Mouse (Mus musculus): ENCODE results near the gene Ank2. TPM values are rescaled to one million over a fixed set of nuclear protein-coding genes. Genes with fewer than 3 reads are reported as not detected.

The Ank2 gene
- total and polyA plus RNA-seq, 2 experiments = 1.2 to 5.6 TPM

DNA sequence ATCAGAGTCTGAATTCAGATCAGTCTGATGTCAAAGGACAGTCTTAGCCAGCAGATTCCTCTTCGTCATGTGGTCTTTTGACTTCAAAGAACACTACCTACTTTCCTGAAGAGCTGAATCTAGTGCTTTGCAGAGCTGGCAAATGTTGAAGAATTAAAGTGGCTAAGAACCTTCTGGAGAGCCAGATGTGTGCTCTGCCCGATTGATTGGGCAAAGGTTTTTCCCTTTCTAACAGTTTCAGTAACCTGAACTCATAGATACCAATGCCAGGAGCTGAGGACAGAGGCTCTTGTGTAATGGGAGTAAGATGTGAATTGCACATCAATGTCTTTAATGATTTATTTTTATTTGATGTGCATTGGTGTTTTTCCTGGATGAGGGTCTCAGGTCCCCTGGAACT lies 525.6 kb downstream of the Ank2 start:
- Histone ChIP-seq H3K27me3 (ENCODE audit: control insufficient read depth, insufficient read depth, low read length) (no peaks in the 10 kb centered on the region), H3K4me3 (ENCODE audit: insufficient read depth, low read depth, low read length) (no peak overlapping the region), H3K4me1 (ENCODE audit: control insufficient read depth, insufficient read depth, low read length) (peaks cover 4% of the 10 kb centered on the region; the same call in 1 of the 2 replicates), H3K79me2 (ENCODE audit: control insufficient read depth, insufficient read depth, low read length) (no peaks in the 10 kb centered on the region), H3K27ac (replicated peaks; ENCODE audit: insufficient read depth, low read depth, low read length) (no peak overlapping the region), H3K36me3 (ENCODE audit: control insufficient read depth, insufficient read depth, low read length) (no peaks in the 10 kb centered on the region), H3K9ac (ENCODE audit: low read depth, low read length) (no peak overlapping the region)
- peak; percentile 90 for DNase-seq (ENCODE audit: extremely low read depth, low read depth, low spot score)
- TF ChIP-seq CTCF (IDR thresholded peaks at IDR 0.05; ENCODE audit: low read depth, low read length) (no peak), POLR2A (IDR thresholded peaks at IDR 0.05; ENCODE audit: extremely low read depth, insufficient read depth, low read length) (no peak)
- WGBS = 27% methylated on average over 2 of the region's 2 CpGs

DNA sequence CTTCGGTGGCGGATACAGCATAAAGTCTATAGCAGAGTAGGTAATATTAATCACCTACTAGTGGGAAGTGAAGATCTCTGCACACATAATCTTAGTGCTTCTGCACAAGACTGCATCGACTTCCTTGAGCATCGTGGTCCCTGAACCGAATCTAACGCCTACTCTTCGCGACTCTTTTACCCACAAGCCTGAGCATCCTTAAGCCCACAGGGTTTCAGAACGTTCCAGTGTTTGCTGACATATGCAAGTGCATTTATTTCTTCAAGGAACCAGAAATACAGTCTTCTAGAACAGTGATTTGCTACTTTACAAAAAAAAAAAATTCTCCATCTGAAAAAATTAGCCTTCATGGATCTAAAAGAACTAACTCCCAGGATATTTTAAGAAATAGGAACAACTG lies 527.6 kb downstream of the Ank2 start:
- H3K79me2 ChIP-seq (ENCODE audit: control insufficient read depth, insufficient read depth, low read length) = no peaks in the 10 kb centered on the region
- no peak for TF ChIP-seq POLR2A (IDR thresholded peaks at IDR 0.05; ENCODE audit: extremely low read depth, insufficient read depth, low read length)
- TF ChIP-seq CTCF (IDR thresholded peaks at IDR 0.05; ENCODE audit: low read depth, low read length) = no peak
- H3K27me3 ChIP-seq (ENCODE audit: control insufficient read depth, insufficient read depth, low read length) = no peaks in the 10 kb centered on the region
- H3K36me3 ChIP-seq (ENCODE audit: control insufficient read depth, insufficient read depth, low read length) = no peaks in the 10 kb centered on the region
- no peak for DNase-seq (ENCODE audit: extremely low read depth, low read depth, low spot score)
- 94% methylated on average over 9 of the region's 9 CpGs for WGBS
- no peak overlapping the region for H3K27ac ChIP-seq (replicated peaks; ENCODE audit: insufficient read depth, low read depth, low read length)
- peaks cover 4% of the 10 kb centered on the region; the same call in 1 of the 2 replicates for H3K4me1 ChIP-seq (ENCODE audit: control insufficient read depth, insufficient read depth, low read length)
- H3K4me3 ChIP-seq (ENCODE audit: insufficient read depth, low read depth, low read length) = no peak overlapping the region
- no peak overlapping the region for H3K9ac ChIP-seq (ENCODE audit: low read depth, low read length)

DNA sequence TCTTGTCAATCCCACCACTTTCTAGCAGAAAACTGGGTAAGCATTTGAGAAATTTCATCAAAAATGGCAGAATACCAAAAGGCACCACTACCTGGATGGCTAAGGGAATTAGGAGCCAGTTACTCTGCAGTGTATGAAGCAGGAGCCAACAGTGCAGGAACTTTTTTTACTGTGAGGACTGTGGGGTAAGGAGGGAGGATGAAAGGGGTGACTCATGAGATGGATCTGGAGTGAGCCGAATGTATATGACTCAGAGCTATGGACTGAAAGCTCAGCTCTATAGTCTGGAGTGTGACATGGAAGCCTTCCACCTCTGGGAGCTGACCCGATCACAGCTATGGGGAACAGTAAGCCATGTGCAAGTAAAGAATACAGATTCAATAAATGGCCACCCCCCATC lies 530.4 kb downstream of the Ank2 start:
- Histone ChIP-seq H3K9ac (ENCODE audit: low read depth, low read length) (no peak overlapping the region), H3K27me3 (ENCODE audit: control insufficient read depth, insufficient read depth, low read length) (no peaks in the 10 kb centered on the region), H3K79me2 (ENCODE audit: control insufficient read depth, insufficient read depth, low read length) (no peaks in the 10 kb centered on the region), H3K36me3 (ENCODE audit: control insufficient read depth, insufficient read depth, low read length) (no peaks in the 10 kb centered on the region), H3K4me1 (ENCODE audit: control insufficient read depth, insufficient read depth, low read length) (peaks cover 2% of the 10 kb centered on the region; the same call in 1 of the 2 replicates), H3K27ac (replicated peaks; ENCODE audit: insufficient read depth, low read depth, low read length) (no peak overlapping the region), H3K4me3 (ENCODE audit: insufficient read depth, low read depth, low read length) (no peak overlapping the region)
- WGBS = 91% methylated on average over 2 of the region's 2 CpGs
- TF ChIP-seq CTCF (IDR thresholded peaks at IDR 0.05; ENCODE audit: low read depth, low read length) (no peak), POLR2A (IDR thresholded peaks at IDR 0.05; ENCODE audit: extremely low read depth, insufficient read depth, low read length) (no peak)
- no peak for DNase-seq (ENCODE audit: extremely low read depth, low read depth, low spot score)

DNA sequence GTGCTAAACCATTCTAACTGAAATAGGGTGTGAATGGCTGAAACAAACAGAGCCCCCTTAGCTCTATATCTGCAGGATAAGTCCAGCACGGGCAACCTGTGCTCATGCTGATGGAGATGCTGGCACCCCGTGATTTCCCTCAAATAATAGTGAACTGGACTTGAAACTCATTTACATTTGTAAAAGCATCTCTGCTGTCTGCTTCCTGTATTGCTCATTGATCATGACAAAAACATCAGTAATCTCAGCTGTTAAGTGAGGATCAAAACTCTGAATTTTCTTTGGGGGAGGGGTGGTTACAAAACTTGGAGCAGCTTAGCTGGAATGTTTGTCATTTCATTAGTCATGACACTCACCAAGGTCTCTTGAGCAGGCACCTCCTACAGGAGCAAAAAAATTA lies 533.4 kb downstream of the Ank2 start:
- Histone ChIP-seq H3K27ac (replicated peaks; ENCODE audit: insufficient read depth, low read depth, low read length) (no peak overlapping the region), H3K4me1 (ENCODE audit: control insufficient read depth, insufficient read depth, low read length) (no peaks in the 10 kb centered on the region), H3K79me2 (ENCODE audit: control insufficient read depth, insufficient read depth, low read length) (no peaks in the 10 kb centered on the region), H3K27me3 (ENCODE audit: control insufficient read depth, insufficient read depth, low read length) (no peaks in the 10 kb centered on the region), H3K9ac (ENCODE audit: low read depth, low read length) (no peak overlapping the region), H3K4me3 (ENCODE audit: insufficient read depth, low read depth, low read length) (no peak overlapping the region), H3K36me3 (ENCODE audit: control insufficient read depth, insufficient read depth, low read length) (no peaks in the 10 kb centered on the region)
- 87% methylated on average over 2 of the region's 2 CpGs for WGBS
- no peak for TF ChIP-seq CTCF (IDR thresholded peaks at IDR 0.05; ENCODE audit: low read depth, low read length)
- no peak for TF ChIP-seq POLR2A (IDR thresholded peaks at IDR 0.05; ENCODE audit: extremely low read depth, insufficient read depth, low read length)
- no peak for DNase-seq (ENCODE audit: extremely low read depth, low read depth, low spot score)

DNA sequence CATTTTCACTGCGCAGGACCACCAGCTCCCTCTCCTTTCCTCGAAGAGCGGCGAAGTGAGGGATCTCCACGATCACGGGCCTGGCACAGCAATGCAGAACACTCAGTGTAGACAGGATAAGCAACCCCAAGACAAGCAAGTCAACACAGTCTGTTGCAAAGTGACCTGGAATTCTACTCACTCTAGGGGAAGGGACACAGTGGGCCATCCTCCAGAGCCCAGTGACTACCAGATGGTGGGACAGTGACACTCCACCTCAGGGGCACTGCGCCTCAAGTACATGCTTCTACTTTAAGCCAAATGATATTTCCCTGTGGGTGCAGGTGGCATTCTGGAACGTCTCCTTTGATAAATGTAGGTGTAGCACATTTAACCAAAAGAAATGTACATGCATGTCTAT lies 536.8 kb downstream of the Ank2 start:
- WGBS = 94% methylated on average over 8 of the region's 8 CpGs
- no peak overlapping the region for H3K27ac ChIP-seq (replicated peaks; ENCODE audit: insufficient read depth, low read depth, low read length)
- H3K4me3 ChIP-seq (ENCODE audit: insufficient read depth, low read depth, low read length) = no peak overlapping the region
- no peaks in the 10 kb centered on the region for H3K36me3 ChIP-seq (ENCODE audit: control insufficient read depth, insufficient read depth, low read length)
- TF ChIP-seq POLR2A (IDR thresholded peaks at IDR 0.05; ENCODE audit: extremely low read depth, insufficient read depth, low read length) = no peak
- no peaks in the 10 kb centered on the region for H3K4me1 ChIP-seq (ENCODE audit: control insufficient read depth, insufficient read depth, low read length)
- H3K27me3 ChIP-seq (ENCODE audit: control insufficient read depth, insufficient read depth, low read length) = no peaks in the 10 kb centered on the region
- no peak overlapping the region for H3K9ac ChIP-seq (ENCODE audit: low read depth, low read length)
- DNase-seq (ENCODE audit: extremely low read depth, low read depth, low spot score) = no peak
- H3K79me2 ChIP-seq (ENCODE audit: control insufficient read depth, insufficient read depth, low read length) = no peaks in the 10 kb centered on the region

DNA sequence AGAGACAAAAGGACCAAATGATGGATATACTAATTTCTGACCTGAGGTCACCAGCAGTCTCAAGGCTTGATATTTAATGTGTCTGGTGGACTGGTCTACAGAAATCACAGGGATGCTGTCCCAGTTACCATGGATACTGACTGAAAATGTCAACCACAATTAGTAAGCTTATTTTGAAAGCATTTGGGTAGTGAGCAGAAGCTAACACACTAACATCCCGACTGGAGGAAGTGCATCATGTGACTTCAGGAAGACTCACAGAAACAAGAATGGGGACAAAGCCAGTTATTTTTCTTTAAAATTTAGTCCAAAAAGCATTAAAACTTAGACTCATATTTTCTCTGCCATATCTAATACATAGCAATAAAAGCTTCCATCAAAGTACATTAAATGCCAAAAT lies 546.5 kb downstream of the Ank2 start:
- TF ChIP-seq CTCF (IDR thresholded peaks at IDR 0.05; ENCODE audit: low read depth, low read length) (no peak), POLR2A (IDR thresholded peaks at IDR 0.05; ENCODE audit: extremely low read depth, insufficient read depth, low read length) (no peak)
- no peaks in the 10 kb centered on the region for H3K27me3 ChIP-seq (ENCODE audit: control insufficient read depth, insufficient read depth, low read length)
- H3K27ac ChIP-seq (replicated peaks; ENCODE audit: insufficient read depth, low read depth, low read length) = no peak overlapping the region
- H3K4me1 ChIP-seq (ENCODE audit: control insufficient read depth, insufficient read depth, low read length) = no peaks in the 10 kb centered on the region
- H3K4me3 ChIP-seq (ENCODE audit: insufficient read depth, low read depth, low read length) = no peak overlapping the region
- no peak overlapping the region for H3K9ac ChIP-seq (ENCODE audit: low read depth, low read length)
- DNase-seq (ENCODE audit: extremely low read depth, low read depth, low spot score) = no peak
- WGBS = 64% methylated on average over 1 of the region's 1 CpGs
- H3K79me2 ChIP-seq (ENCODE audit: control insufficient read depth, insufficient read depth, low read length) = no peaks in the 10 kb centered on the region
- no peaks in the 10 kb centered on the region for H3K36me3 ChIP-seq (ENCODE audit: control insufficient read depth, insufficient read depth, low read length)

All from liver, adult 2 months (tissue).